Mouse (Mus musculus) lung, embryonic 14.5 days (tissue): Measurements from ENCODE around the gene Nfe2l3. TPM values are rescaled to one million over a fixed set of nuclear protein-coding genes. Genes with fewer than 3 reads are reported as not detected.
"Not testable (repeated sequence)": the region's sequence is repeated elsewhere in the genome, so short reads cannot be mapped to it uniquely, and the experiment has no call there.

Source experiments
- ATAC-seq: fragments of 200-750 bp; cut with Nextera tagmentation; 2 replicates; pipeline ENCODE4 v1.8.0; 2017; ENCODE audit warnings: mild to moderate bottlenecking, moderate TSS enrichment, moderate library complexity; ENCODE audit not compliant: insufficient read depth
- DNase-seq: peaks from one replicate; pipeline ENCODE4 v3.0.0-alpha.2; 2015
- H3K27ac ChIP-seq: fragments of 300-500 bp; sonication (generic); 2 replicates; pipeline ENCODE4 v1.5.1; 2014; ENCODE audit warnings: low read depth, mild to moderate bottlenecking, moderate library complexity
- H3K27me3 ChIP-seq: fragments of 300-500 bp; sonication (generic); 2 replicates; pipeline ENCODE4 v1.6.1; 2014; ENCODE audit warnings: low read length, control low read depth; ENCODE audit not compliant: insufficient read depth
- H3K36me3 ChIP-seq: fragments of 300-500 bp; sonication (generic); 2 replicates; pipeline ENCODE4 v1.6.1; 2014; ENCODE audit warnings: control low read depth; ENCODE audit not compliant: insufficient read depth
- H3K4me1 ChIP-seq: fragments of 300-500 bp; sonication (generic); 2 replicates; pipeline ENCODE4 v1.6.1; 2014; ENCODE audit warnings: antibody characterized with exemption, control low read depth; ENCODE audit not compliant: insufficient read depth
- H3K4me2 ChIP-seq: fragments of 300-500 bp; sonication (generic); 2 replicates; pipeline ENCODE4 v1.6.1; 2014; ENCODE audit warnings: mild to moderate bottlenecking
- H3K4me3 ChIP-seq: fragments of 300-500 bp; sonication (generic); 2 replicates; pipeline ENCODE4 v1.5.1; 2014; ENCODE audit warnings: low read depth, low read length
- H3K9ac ChIP-seq: fragments of 300-500 bp; sonication (generic); 2 replicates; pipeline ENCODE4 v1.6.1; 2014
- H3K9me3 ChIP-seq: fragments of 300-500 bp; sonication (generic); 2 replicates; pipeline ENCODE4 v1.6.1; 2016; ENCODE audit warnings: low read depth, low read length, control low read depth
- CTCF ChIP-seq: IDR thresholded peaks from 2 replicates; pipeline ENCODE4 v1.5.1; 2016; ENCODE audit warnings: antibody characterized with exemption, low read depth
- WGBS: fragments of 180-500 bp; shearing (Covaris S2); extraction: QIAGEN DNeasy Blood & Tissue Kit; methylation state at CpG from one replicate; pipeline ENCODE4 v1.1.7; 2014; 5-methylcytosine and 5-hydroxymethylcytosine counted together
- polyA plus RNA-seq: library from polyadenylated mRNA; unstranded; fragments of >200 nt; fragmentation: Nextera tagmentation; extraction: Ambion mirVana; gene quantifications from 2 replicates; pipeline ENCODE4 v1.2.1, GENCODE M21; 2014

Nfe2l3 gene
- 2.8 and 3.1 TPM in 2 replicates for polyA plus RNA-seq

GRCm38 (mm10) chr6:51432535-51433397, at the start of gene Nfe2l3:
Nfe2l3 (plus strand) TSS chr6:51432670.
- H3K9me3 ChIP-seq: no peaks in the 10 kb centered on the region

GRCm38 (mm10) chr6:51383769-51384755, 48.4 kb upstream of the Nfe2l3 start:
- peak; percentile 14; the same call in 1 of the 2 replicates for ATAC-seq
- WGBS: 13% methylated on average over 26 of the region's 26 CpGs
- DNase-seq: peak; percentile 99
- Histone ChIP-seq H3K27ac (no peak overlapping the region), H3K27me3 (no peaks in the 10 kb centered on the region), H3K36me3 (no peaks in the 10 kb centered on the region), H3K9me3 (no peaks in the 10 kb centered on the region), H3K4me2 (peak overlapping the region; percentile 55), H3K9ac (peak overlapping the region; percentile 42), H3K4me1 (no peaks in the 10 kb centered on the region), H3K4me3 (peak overlapping the region; percentile 22)
- peak; percentile 83 for TF ChIP-seq CTCF

More at GRCm38 (mm10) chr6:51432535-51433397, at the start of gene Nfe2l3:
- peak within 1 kb of the TSS; percentile 56 for H3K9ac ChIP-seq
- no peak within 1 kb of the TSS for H3K27ac ChIP-seq
- peaks cover 30% of the 10 kb centered on the region for H3K27me3 ChIP-seq
- DNase-seq (peak; percentile 76), ATAC-seq (peak; percentile 86)
- H3K4me1 ChIP-seq: no peaks in the 10 kb centered on the region; the same call in 1 of the 2 replicates
- no peaks in the 10 kb centered on the region for H3K36me3 ChIP-seq
- H3K4me2 ChIP-seq: peak within 1 kb of the TSS; percentile 75
- TF ChIP-seq CTCF: no peak
- under 1% methylated on average over 72 of the region's 74 CpGs for WGBS
- peak within 1 kb of the TSS; percentile 51 for H3K4me3 ChIP-seq

GRCm38 (mm10) chr6:51390505-51390904, 42.0 kb upstream of the Nfe2l3 start:
- no peak for DNase-seq
- no peaks in the 10 kb centered on the region for H3K36me3 ChIP-seq
- no peaks in the 10 kb centered on the region for H3K27me3 ChIP-seq
- no peak overlapping the region for H3K27ac ChIP-seq
- no peaks in the 10 kb centered on the region for H3K4me1 ChIP-seq
- no peak for TF ChIP-seq CTCF
- no peak overlapping the region for H3K4me2 ChIP-seq
- ATAC-seq: no peak
- no peak overlapping the region for H3K9ac ChIP-seq
- WGBS: 67% methylated on average over 11 of the region's 11 CpGs
- no peaks in the 10 kb centered on the region for H3K9me3 ChIP-seq
- no peak overlapping the region for H3K4me3 ChIP-seq

GRCm38 (mm10) chr6:51391816-51392490, 40.5 kb upstream of the Nfe2l3 start:
- ATAC-seq (no peak), DNase-seq (no peak)
- Histone ChIP-seq H3K4me3 (no peak overlapping the region), H3K9me3 (no peaks in the 10 kb centered on the region), H3K9ac (no peak overlapping the region), H3K36me3 (no peaks in the 10 kb centered on the region), H3K27ac (no peak overlapping the region), H3K4me2 (no peak overlapping the region), H3K27me3 (no peaks in the 10 kb centered on the region), H3K4me1 (no peaks in the 10 kb centered on the region)
- TF ChIP-seq CTCF: no peak
- WGBS: 47% methylated on average over 13 of the region's 13 CpGs

GRCm38 (mm10) chr6:51393341-51394128, 38.9 kb upstream of the Nfe2l3 start:
- Histone ChIP-seq H3K9ac (no peak overlapping the region), H3K4me2 (no peak overlapping the region), H3K36me3 (no peaks in the 10 kb centered on the region), H3K27me3 (no peaks in the 10 kb centered on the region), H3K9me3 (no peaks in the 10 kb centered on the region), H3K4me3 (no peak overlapping the region), H3K4me1 (no peaks in the 10 kb centered on the region), H3K27ac (no peak overlapping the region)
- DNase-seq: peak; percentile 42
- no peak for TF ChIP-seq CTCF
- ATAC-seq: peak; percentile 24; the same call in 1 of the 2 replicates
- WGBS: 54% methylated on average over 6 of the region's 6 CpGs

- not testable (repeated sequence) for DNase-seq, ATAC-seq, H3K4me3 ChIP-seq, H3K4me1 ChIP-seq, H3K36me3 ChIP-seq, H3K9me3 ChIP-seq, H3K27ac ChIP-seq, H3K4me2 ChIP-seq, H3K9ac ChIP-seq, H3K27me3 ChIP-seq
- 86% methylated on average over 8 of the region's 8 CpGs for WGBS
Measured at GRCm38 (mm10) chr6:51394367-51394766, 38.1 kb upstream of the Nfe2l3 start.

- not testable (repeated sequence) for H3K27ac ChIP-seq, DNase-seq, H3K36me3 ChIP-seq, H3K4me1 ChIP-seq, ATAC-seq, H3K4me3 ChIP-seq, H3K4me2 ChIP-seq, H3K9ac ChIP-seq, H3K27me3 ChIP-seq, H3K9me3 ChIP-seq
- 80% methylated on average over 3 of the region's 3 CpGs for WGBS
Measured at GRCm38 (mm10) chr6:51394963-51395362, 37.5 kb upstream of the Nfe2l3 start.
